Mouse (Mus musculus): Measurements from ENCODE around the gene Ppm1a.

DNA sequence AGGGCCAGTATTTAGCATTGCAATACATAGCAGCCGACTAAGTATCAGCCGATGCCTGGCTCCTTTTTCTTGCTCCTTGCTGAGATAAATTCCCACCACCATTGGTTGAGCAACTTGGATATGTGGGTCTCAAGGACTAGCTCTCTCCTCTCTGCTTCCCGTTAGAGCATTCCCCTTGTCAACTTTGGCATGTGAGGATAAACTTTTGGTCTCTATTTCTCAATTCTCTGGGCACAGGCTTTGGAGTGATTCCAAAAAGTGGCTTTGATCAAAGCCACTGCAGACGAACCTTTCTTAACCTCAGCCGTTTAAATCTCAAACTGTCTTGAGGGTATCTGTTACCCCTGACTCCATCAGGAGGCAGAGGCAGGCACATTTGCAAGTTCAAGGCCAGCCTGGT, 29.6 kb upstream of the Ppm1a start:
- TF ChIP-seq CTCF (IDR thresholded peaks at IDR 0.05; ENCODE audit: low read depth) (no peak), EP300 (optimal IDR thresholded peaks at IDR 0.05) (no peak)

All from stomach, postnatal 0 days (tissue).